Mouse (Mus musculus): ENCODE measurements at regions not wholly inside any gene's neighbourhood (a gene's known extent, or its start where the extent isn't known, plus 50 kb on each side); places are given as distances from the start of the nearest gene placed in this dataset.

DNA sequence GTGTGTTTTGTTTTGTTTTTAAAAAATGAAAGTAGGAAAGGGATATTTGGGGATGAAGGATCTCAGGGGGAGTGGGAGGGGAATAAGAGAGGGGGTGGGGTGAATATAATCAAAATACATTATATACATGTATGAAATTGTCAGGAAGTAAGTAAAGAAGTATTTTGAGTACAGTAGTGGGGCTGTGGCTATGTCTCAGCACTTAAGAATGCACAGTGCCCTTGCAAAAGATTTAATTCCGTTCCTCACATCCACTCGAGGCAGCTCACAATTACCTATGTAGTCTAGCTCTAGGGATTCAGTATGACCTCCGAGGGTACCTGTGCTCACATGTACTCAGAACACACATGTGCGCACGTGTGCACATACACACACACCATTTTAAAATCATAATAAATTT, 50.4 kb upstream of the Dock1 start:
- TF ChIP-seq CTCF (IDR thresholded peaks at IDR 0.05; ENCODE audit: borderline replicate concordance, control insufficient read depth, extremely low read depth, insufficient read depth, low read length, poor library complexity) = no peak
- TF ChIP-seq POLR2A (IDR thresholded peaks at IDR 0.05; ENCODE audit: control insufficient read depth, extremely low read depth, insufficient read depth, low read length, poor library complexity) = no peak
